Mouse (Mus musculus) embryo, embryonic 10 days (tissue): ENCODE measurements around the gene Ranbp9.
A peak's percentile ranks its signal among the peaks of the same experiment; 100 is the strongest.

ENCODE experiments used
- DNase-seq: peaks from one replicate; pipeline ENCODE4 v3.0.0-alpha.2; 2015; ENCODE audit warnings: low spot score

The Ranbp9 gene

GRCm38 (mm10) chr13:43480957-43481858, at the start of gene Ranbp9:
Gene Ranbp9, minus strand, starts transcription at chr13:43481282.
- peak; percentile 79 for DNase-seq

- DNase-seq, result peak; percentile 8
Measured at GRCm38 (mm10) chr13:43530129-43530831, 49.2 kb upstream of the Ranbp9 start.

GRCm38 (mm10) chr13:43526289-43526688, 45.2 kb upstream of the Ranbp9 start:
- DNase-seq, result no peak

- DNase-seq, result no peak
Measured at GRCm38 (mm10) chr13:43525363-43526134, 44.5 kb upstream of the Ranbp9 start.

- no peak for DNase-seq
Measured at GRCm38 (mm10) chr13:43524491-43525362, 43.6 kb upstream of the Ranbp9 start.

- DNase-seq, result no peak
Measured at GRCm38 (mm10) chr13:43523906-43524480, 42.9 kb upstream of the Ranbp9 start.

- no peak for DNase-seq
Measured at GRCm38 (mm10) chr13:43521940-43522339, 40.9 kb upstream of the Ranbp9 start.

- no peak for DNase-seq
Measured at GRCm38 (mm10) chr13:43519251-43519650, 38.2 kb upstream of the Ranbp9 start.

GRCm38 (mm10) chr13:43517371-43517770, 36.3 kb upstream of the Ranbp9 start:
- DNase-seq, result peak; percentile 25

- DNase-seq, result no peak
Measured at GRCm38 (mm10) chr13:43516931-43517330, 35.8 kb upstream of the Ranbp9 start.

- no peak for DNase-seq
Measured at GRCm38 (mm10) chr13:43516119-43516518, 35.0 kb upstream of the Ranbp9 start.

GRCm38 (mm10) chr13:43514950-43515358, 33.9 kb upstream of the Ranbp9 start:
- no peak for DNase-seq

GRCm38 (mm10) chr13:43512736-43513135, 31.7 kb upstream of the Ranbp9 start:
- no peak for DNase-seq

- DNase-seq, result no peak
Measured at GRCm38 (mm10) chr13:43505798-43506197, 24.7 kb upstream of the Ranbp9 start.

GRCm38 (mm10) chr13:43503395-43503850, 22.3 kb upstream of the Ranbp9 start:
- DNase-seq, result peak; percentile 78

GRCm38 (mm10) chr13:43501601-43502000, 20.5 kb upstream of the Ranbp9 start:
- DNase-seq, result no peak

- DNase-seq, result no peak
Measured at GRCm38 (mm10) chr13:43500483-43500850, 19.4 kb upstream of the Ranbp9 start.

- no peak for DNase-seq
Measured at GRCm38 (mm10) chr13:43499731-43500482, 18.8 kb upstream of the Ranbp9 start.

GRCm38 (mm10) chr13:43498849-43499248, 17.8 kb upstream of the Ranbp9 start:
- no peak for DNase-seq

GRCm38 (mm10) chr13:43497769-43498168, 16.7 kb upstream of the Ranbp9 start:
- no peak for DNase-seq
